In the genomic region with DNA sequence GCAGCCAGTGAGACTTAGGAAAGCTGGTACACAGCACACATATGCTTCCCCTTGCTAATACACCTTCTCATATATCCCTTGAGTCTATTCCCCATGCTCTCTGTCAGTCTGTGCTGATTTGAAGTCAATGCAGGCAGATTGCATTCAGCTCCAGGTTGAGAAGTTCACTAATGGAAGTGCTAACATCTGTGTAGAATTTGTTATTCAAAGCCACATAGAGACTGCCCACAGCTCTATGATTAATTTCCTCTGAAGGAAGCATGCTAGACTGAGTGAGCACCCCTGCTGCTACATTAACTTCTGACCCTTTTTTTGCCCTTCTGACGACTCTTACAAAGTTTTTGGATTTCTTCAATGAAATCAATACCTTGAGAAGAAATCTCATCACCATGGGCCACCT, we compare ENCODE assay signal across 20 mouse cellular contexts.
DNase-seq lines count a peak whose midpoint lies in the region; ATAC-seq and TF ChIP-seq lines count a peak whose summit lies in the region.
"Had no signal": no experiment of that assay in that cellular context is flagged by ENCODE, and none has a peak within 500 bp of the region (broad histone marks: within the 10 kb centered on the region; RNA-seq: fewer than 3 reads in every experiment).

No protein-coding gene starts in this region.

- peak; percentile 37; the same call in 1 of the 2 replicates for ATAC-seq in limb, embryonic 12.5 days (ENCODE audit: insufficient number of reproducible peaks, insufficient read depth, low FRiP score, low TSS enrichment, low read depth)
- ATAC-seq: forebrain, embryonic 16.5 days; inflammation-experienced regulatory T-cells, adult 6 months; intestine, postnatal 0 days had no signal

- H3K27ac ChIP-seq in limb, embryonic 12.5 days = no peak overlapping the region
- H3K27ac ChIP-seq in limb, embryonic 10.5 days = no peak overlapping the region
- no peak overlapping the region for H3K27ac ChIP-seq in embryonic facial prominence, embryonic 10.5 days (replicated peaks)
- no peak overlapping the region for H3K27ac ChIP-seq in forebrain, embryonic 10.5 days
- no peak overlapping the region for H3K27ac ChIP-seq in heart, adult 2 months
- H3K27ac ChIP-seq: embryonic facial prominence, embryonic 15.5 days; hindbrain, embryonic 13.5 days had no signal

- no peaks in the 10 kb centered on the region for H3K9me3 ChIP-seq in limb, embryonic 12.5 days
- H3K9me3 ChIP-seq in limb, embryonic 10.5 days (replicated peaks) = no peaks in the 10 kb centered on the region
- no peaks in the 10 kb centered on the region for H3K9me3 ChIP-seq in embryonic facial prominence, embryonic 10.5 days
- H3K9me3 ChIP-seq in forebrain, embryonic 10.5 days = no peaks in the 10 kb centered on the region
- H3K9me3 ChIP-seq: embryonic facial prominence, embryonic 15.5 days; heart, embryonic 12.5 days; hindbrain, embryonic 13.5 days had no signal

- no peak overlapping the region for H3K9ac ChIP-seq in limb, embryonic 12.5 days (replicated peaks)
- no peak overlapping the region for H3K9ac ChIP-seq in heart, adult 2 months (ENCODE audit: low read depth, low read length)
- H3K9ac ChIP-seq: embryonic facial prominence, embryonic 15.5 days; heart, embryonic 12.5 days; hindbrain, embryonic 13.5 days had no signal

- H3K4me3 ChIP-seq in limb, embryonic 12.5 days (replicated peaks) = no peak overlapping the region
- no peak overlapping the region for H3K4me3 ChIP-seq in limb, embryonic 10.5 days
- H3K4me3 ChIP-seq in embryonic facial prominence, embryonic 10.5 days = no peak overlapping the region
- H3K4me3 ChIP-seq in forebrain, embryonic 10.5 days = no peak overlapping the region
- H3K4me3 ChIP-seq in heart, adult 2 months = no peak overlapping the region
- H3K4me3 ChIP-seq: embryonic facial prominence, embryonic 15.5 days; erythroblast, embryonic 14.5 days; heart, embryonic 12.5 days; hindbrain, embryonic 13.5 days had no signal

- H3K4me1 ChIP-seq in limb, embryonic 12.5 days (replicated peaks) = no peaks in the 10 kb centered on the region; the same call in 1 of the 2 replicates
- peaks cover 16% of the 10 kb centered on the region for H3K4me1 ChIP-seq in limb, embryonic 10.5 days
- H3K4me1 ChIP-seq in embryonic facial prominence, embryonic 10.5 days = peaks cover 4% of the 10 kb centered on the region; the same call in 1 of the 2 replicates
- H3K4me1 ChIP-seq in forebrain, embryonic 10.5 days = peaks cover 6% of the 10 kb centered on the region; the same call in 1 of the 2 replicates
- no peaks in the 10 kb centered on the region for H3K4me1 ChIP-seq in heart, adult 2 months (ENCODE audit: control insufficient read depth, insufficient read depth, low read length)
- H3K4me1 ChIP-seq: embryonic facial prominence, embryonic 15.5 days; heart, embryonic 12.5 days; hindbrain, embryonic 13.5 days had no signal

- no peak for TF ChIP-seq POLR2A in heart, adult 2 months (IDR thresholded peaks at IDR 0.05; ENCODE audit: insufficient read depth, low read depth, low read length)

- no peaks in the 10 kb centered on the region for H3K27me3 ChIP-seq in limb, embryonic 12.5 days
- no peaks in the 10 kb centered on the region for H3K27me3 ChIP-seq in limb, embryonic 10.5 days (ENCODE audit: low read depth, poor library complexity, severe bottlenecking)
- no peaks in the 10 kb centered on the region for H3K27me3 ChIP-seq in embryonic facial prominence, embryonic 10.5 days (replicated peaks; ENCODE audit: low read depth, poor library complexity, severe bottlenecking)
- H3K27me3 ChIP-seq in forebrain, embryonic 10.5 days (ENCODE audit: poor library complexity, severe bottlenecking) = no peaks in the 10 kb centered on the region
- no peaks in the 10 kb centered on the region for H3K27me3 ChIP-seq in heart, adult 2 months (ENCODE audit: control insufficient read depth, insufficient read depth, low read length)
- H3K27me3 ChIP-seq: embryonic facial prominence, embryonic 15.5 days; heart, embryonic 12.5 days; hindbrain, embryonic 13.5 days had no signal

- WGBS in limb, embryonic 12.5 days = 0% methylated on average over 1 of the region's 1 CpGs
- WGBS in limb, embryonic 10.5 days = 16% methylated on average over 1 of the region's 1 CpGs
- 25% methylated on average over 1 of the region's 1 CpGs for WGBS in embryonic facial prominence, embryonic 10.5 days
- 21% methylated on average over 1 of the region's 1 CpGs for WGBS in forebrain, embryonic 10.5 days
- WGBS in heart, adult 2 months = 52% methylated on average over 1 of the region's 1 CpGs

- no peaks in the 10 kb centered on the region for H3K79me2 ChIP-seq in heart, adult 2 months (replicated peaks; ENCODE audit: control insufficient read depth, insufficient read depth, low read length)

- intact Hi-C loops in heart, adult 2 months (cut with DNase I) = no loop called here

- H3K4me2 ChIP-seq in limb, embryonic 12.5 days = no peak overlapping the region
- H3K4me2 ChIP-seq: embryonic facial prominence, embryonic 15.5 days; heart, embryonic 12.5 days; hindbrain, embryonic 13.5 days had no signal

- DNase-seq in limb, embryonic 10.5 days (ENCODE audit: low spot score) = no peak
- DNase-seq in embryo, embryonic 11 days = peak; percentile 56
- peak; percentile 12 for DNase-seq in embryonic facial prominence, embryonic 10.5 days (ENCODE audit: low spot score)
- peak; percentile 33 for DNase-seq in hindlimb bud, embryonic 11.5 days (ENCODE audit: extremely low spot score, low read depth, low spot score)
- no peak for DNase-seq in forebrain, embryonic 10.5 days (ENCODE audit: extremely low spot score, low spot score)
- no peak for DNase-seq in heart, adult 2 months
- DNase-seq: adrenal gland, adult 8-10 months; adrenal gland, postnatal 36 days; cerebellum, adult 8-10 months; cerebellum, postnatal 14 days; gastrocnemius, postnatal 14 days; kidney, adult 8-10 months had no signal

- TF ChIP-seq EP300 in heart, adult 2 months (IDR thresholded peaks at IDR 0.05; ENCODE audit: insufficient read depth, low read depth, low read length) = no peak

- no peaks in the 10 kb centered on the region for H3K36me3 ChIP-seq in limb, embryonic 12.5 days
- no peaks in the 10 kb centered on the region for H3K36me3 ChIP-seq in limb, embryonic 10.5 days
- no peaks in the 10 kb centered on the region for H3K36me3 ChIP-seq in embryonic facial prominence, embryonic 10.5 days (replicated peaks)
- H3K36me3 ChIP-seq in forebrain, embryonic 10.5 days (replicated peaks) = no peaks in the 10 kb centered on the region
- no peaks in the 10 kb centered on the region for H3K36me3 ChIP-seq in heart, adult 2 months (ENCODE audit: control insufficient read depth, insufficient read depth, low read length)
- H3K36me3 ChIP-seq: embryonic facial prominence, embryonic 15.5 days; heart, embryonic 12.5 days; hindbrain, embryonic 13.5 days had no signal

- TF ChIP-seq CTCF in heart, adult 2 months (IDR thresholded peaks at IDR 0.05) = no peak

Comparison
In these comparisons a context has a peak if more than half of its experiments do, and no peak if none do; other contexts are left out.
1. DNase-seq: peak in embryo, embryonic 11 days (single experiment), embryonic facial prominence, embryonic 10.5 days (single experiment) and hindlimb bud, embryonic 11.5 days (single experiment); none in limb, embryonic 10.5 days (single experiment), forebrain, embryonic 10.5 days (single experiment) and heart, adult 2 months (0 of 2).